Mouse (Mus musculus): ENCODE measurements at regions not wholly inside any gene's neighbourhood (a gene's known extent, or its start where the extent isn't known, plus 50 kb on each side); places are given as distances from the start of the nearest gene placed in this dataset.

DNA sequence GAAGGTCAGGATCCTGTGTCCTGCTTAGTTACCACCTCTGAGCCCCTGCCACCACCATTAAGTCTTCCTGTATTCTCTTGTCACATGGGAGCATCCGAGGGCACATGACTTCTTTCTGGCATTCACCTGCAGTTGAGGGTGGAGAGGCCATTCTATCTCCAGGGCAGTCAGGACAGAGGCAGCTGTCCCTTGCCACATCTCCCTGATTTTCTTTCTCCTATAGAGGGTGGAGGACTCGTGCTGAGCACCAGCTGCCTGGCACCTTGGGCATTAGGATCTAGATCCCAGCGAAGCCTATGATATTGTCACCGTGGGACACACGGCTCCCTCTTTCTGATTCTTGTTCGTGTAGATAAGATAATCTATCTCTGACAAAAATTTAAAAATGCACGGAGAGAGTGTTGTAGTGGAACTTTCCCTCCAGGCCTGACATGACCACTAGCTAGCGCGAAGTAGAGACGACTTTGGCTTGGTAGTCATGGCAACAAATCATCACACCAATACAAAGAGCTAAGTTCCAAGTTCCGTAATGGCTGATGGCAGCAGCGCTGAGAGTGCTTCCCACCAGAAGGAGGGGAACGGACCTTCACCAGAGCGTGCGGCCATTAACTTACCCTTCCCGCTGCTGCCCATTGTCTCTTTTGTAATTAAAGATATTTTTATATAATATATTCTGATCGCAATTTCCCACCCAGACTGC lies 137.7 kb downstream of the Ipmk start:
- Histone ChIP-seq H3K36me3 (replicated peaks; ENCODE audit: control insufficient read depth, insufficient read depth) (no peaks in the 10 kb centered on the region), H3K27ac (no peak overlapping the region), H3K9me3 (ENCODE audit: control insufficient read depth, low read length) (no peaks in the 10 kb centered on the region), H3K4me2 (replicated peaks) (peak overlapping the region; percentile 29), H3K9ac (no peak overlapping the region), H3K27me3 (ENCODE audit: control insufficient read depth, insufficient read depth, low read length) (no peaks in the 10 kb centered on the region), H3K4me3 (replicated peaks; ENCODE audit: low read length) (no peak overlapping the region), H3K4me1 (replicated peaks; ENCODE audit: control insufficient read depth, insufficient read depth, low read length) (no peaks in the 10 kb centered on the region)
- ATAC-seq (ENCODE audit: low FRiP score) (peak; percentile 81), DNase-seq (ENCODE audit: low spot score) (peak; percentile 50)
- WGBS: 50% methylated on average over 17 of the region's 17 CpGs

DNA sequence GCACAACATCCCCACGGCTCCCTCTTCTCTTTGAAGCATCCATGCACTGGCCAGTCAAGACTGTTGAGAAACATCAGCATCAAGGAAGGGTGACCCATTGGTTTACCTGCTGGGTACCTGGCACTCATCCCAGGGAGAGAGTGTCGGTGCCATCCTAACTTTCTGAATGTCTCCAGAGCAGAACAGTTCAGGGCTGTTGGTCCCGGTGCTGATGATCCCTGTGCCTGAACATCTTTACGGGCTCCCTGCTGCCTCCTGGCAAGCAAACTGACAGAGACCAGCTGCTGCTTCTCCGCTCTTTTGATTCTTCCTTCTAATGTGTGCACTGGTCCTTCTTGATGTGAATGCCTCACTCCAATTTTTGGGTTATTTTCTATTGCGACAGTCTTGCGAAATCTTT lies 142.2 kb downstream of the Ipmk start:
- no peaks in the 10 kb centered on the region for H3K4me1 ChIP-seq (replicated peaks; ENCODE audit: control insufficient read depth, insufficient read depth, low read length)
- no peaks in the 10 kb centered on the region for H3K27me3 ChIP-seq (ENCODE audit: control insufficient read depth, insufficient read depth, low read length)
- ATAC-seq (ENCODE audit: low FRiP score): no peak
- H3K36me3 ChIP-seq (replicated peaks; ENCODE audit: control insufficient read depth, insufficient read depth): no peaks in the 10 kb centered on the region
- no peak overlapping the region for H3K27ac ChIP-seq
- no peak for DNase-seq (ENCODE audit: low spot score)
- no peak overlapping the region for H3K9ac ChIP-seq
- WGBS: 89% methylated on average over 7 of the region's 7 CpGs
- H3K4me2 ChIP-seq (replicated peaks): no peak overlapping the region
- H3K4me3 ChIP-seq (replicated peaks; ENCODE audit: low read length): no peak overlapping the region
- no peaks in the 10 kb centered on the region for H3K9me3 ChIP-seq (ENCODE audit: control insufficient read depth, low read length)

DNA sequence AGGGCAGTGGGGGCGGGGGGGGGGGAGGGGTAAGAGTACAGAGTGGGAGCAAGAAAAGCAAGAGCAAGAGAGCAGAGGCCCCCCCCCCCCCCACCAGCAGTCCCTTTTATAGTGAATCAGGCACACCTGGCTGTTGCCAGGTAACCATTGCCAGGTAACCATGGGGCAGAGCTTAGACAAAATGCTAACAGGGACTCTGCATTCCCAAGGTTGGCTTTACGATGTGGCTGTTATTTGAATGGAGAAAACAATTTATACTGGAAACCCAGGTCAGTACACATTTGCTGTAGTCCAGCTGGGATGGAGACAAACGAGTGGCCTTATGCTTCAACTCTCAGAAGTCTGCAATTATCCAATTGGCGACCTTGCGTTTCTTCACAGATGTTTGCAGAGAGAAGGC lies 154.5 kb downstream of the Ipmk start:
- ATAC-seq (ENCODE audit: low FRiP score) (no peak; the same call in 1 of the 2 replicates), DNase-seq (ENCODE audit: low spot score) (no peak)
- Histone ChIP-seq H3K27ac (no peak overlapping the region), H3K4me2 (replicated peaks) (no peak overlapping the region), H3K9ac (no peak overlapping the region), H3K27me3 (ENCODE audit: control insufficient read depth, insufficient read depth, low read length) (no peaks in the 10 kb centered on the region), H3K9me3 (ENCODE audit: control insufficient read depth, low read length) (no peaks in the 10 kb centered on the region), H3K4me3 (replicated peaks; ENCODE audit: low read length) (no peak overlapping the region), H3K36me3 (replicated peaks; ENCODE audit: control insufficient read depth, insufficient read depth) (no peaks in the 10 kb centered on the region), H3K4me1 (replicated peaks; ENCODE audit: control insufficient read depth, insufficient read depth, low read length) (no peaks in the 10 kb centered on the region)
- 64% methylated on average over 4 of the region's 5 CpGs for WGBS

DNA sequence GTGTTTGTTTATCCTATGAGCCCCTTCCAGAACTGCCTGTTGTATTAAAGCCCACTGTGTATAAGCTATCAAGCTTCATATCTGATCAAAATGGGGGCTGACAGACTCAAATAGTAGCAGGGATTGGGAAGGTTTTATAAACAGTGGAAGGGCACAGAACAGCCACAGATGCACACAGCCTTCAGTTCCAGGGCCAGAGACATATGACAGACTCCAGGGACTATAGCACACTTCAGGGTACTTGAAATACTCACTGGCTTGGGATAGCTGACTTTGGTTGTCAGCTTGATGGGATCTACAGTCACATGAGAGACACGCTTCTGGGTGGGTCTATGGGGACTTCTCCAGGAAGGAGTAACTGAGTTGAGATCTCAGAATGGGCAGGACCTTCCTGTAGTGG lies 156.7 kb downstream of the Ipmk start:
- Histone ChIP-seq H3K27ac (no peak overlapping the region), H3K9me3 (ENCODE audit: control insufficient read depth, low read length) (no peaks in the 10 kb centered on the region), H3K4me3 (replicated peaks; ENCODE audit: low read length) (no peak overlapping the region), H3K4me2 (replicated peaks) (no peak overlapping the region), H3K4me1 (replicated peaks; ENCODE audit: control insufficient read depth, insufficient read depth, low read length) (no peaks in the 10 kb centered on the region), H3K9ac (no peak overlapping the region), H3K27me3 (ENCODE audit: control insufficient read depth, insufficient read depth, low read length) (no peaks in the 10 kb centered on the region), H3K36me3 (replicated peaks; ENCODE audit: control insufficient read depth, insufficient read depth) (no peaks in the 10 kb centered on the region)
- DNase-seq (ENCODE audit: low spot score) (no peak), ATAC-seq (ENCODE audit: low FRiP score) (no peak)
- 92% methylated on average over 1 of the region's 1 CpGs for WGBS

DNA sequence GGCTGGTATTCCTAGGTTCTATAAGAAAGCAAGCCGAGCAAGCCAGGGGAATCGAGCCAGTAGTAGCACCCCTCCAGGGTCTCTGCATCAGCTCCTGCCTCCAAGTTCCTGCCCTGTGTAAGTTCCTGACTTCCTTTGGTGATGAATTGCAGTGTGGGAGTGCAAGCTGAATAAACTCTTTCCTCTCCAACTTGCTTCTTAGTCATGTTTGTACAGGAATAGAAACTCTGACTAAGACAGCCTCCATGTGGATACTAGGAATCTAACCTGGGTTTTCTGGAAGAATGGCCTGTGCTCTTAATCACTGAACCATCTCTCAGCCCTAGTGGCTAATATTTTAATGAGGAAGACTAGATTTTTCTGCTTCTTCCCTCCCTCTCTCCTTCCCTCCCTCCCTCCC lies 177.7 kb downstream of the Ipmk start:
- no peaks in the 10 kb centered on the region for H3K27me3 ChIP-seq (ENCODE audit: control insufficient read depth, insufficient read depth, low read length)
- WGBS: 88% methylated on average over 2 of the region's 2 CpGs
- H3K36me3 ChIP-seq (replicated peaks; ENCODE audit: control insufficient read depth, insufficient read depth): no peaks in the 10 kb centered on the region
- H3K27ac ChIP-seq: no peak overlapping the region
- DNase-seq (ENCODE audit: low spot score) (no peak), ATAC-seq (ENCODE audit: low FRiP score) (no peak)
- H3K4me3 ChIP-seq (replicated peaks; ENCODE audit: low read length): no peak overlapping the region
- H3K4me2 ChIP-seq (replicated peaks): no peak overlapping the region
- no peak overlapping the region for H3K9ac ChIP-seq
- no peaks in the 10 kb centered on the region for H3K4me1 ChIP-seq (replicated peaks; ENCODE audit: control insufficient read depth, insufficient read depth, low read length)
- H3K9me3 ChIP-seq (ENCODE audit: control insufficient read depth, low read length): no peaks in the 10 kb centered on the region

DNA sequence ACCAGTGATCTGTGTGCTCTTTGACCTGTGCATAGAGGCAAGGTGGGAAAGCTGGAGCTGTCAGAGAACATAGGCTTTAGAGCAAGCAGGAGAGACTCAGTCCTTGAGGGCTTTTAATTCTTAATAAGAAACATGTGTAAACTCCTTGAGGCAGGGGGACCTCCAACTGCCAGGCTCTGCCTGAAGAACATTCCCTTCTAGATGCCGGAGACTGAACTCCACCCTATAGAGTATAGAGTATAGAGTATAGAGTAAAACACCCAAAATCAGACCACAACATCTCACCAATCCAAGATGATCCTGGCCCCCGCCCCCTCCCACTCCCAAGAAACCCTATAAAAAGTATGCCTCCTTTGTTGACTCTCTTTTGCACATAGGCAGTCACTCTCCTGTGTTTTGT lies 186.2 kb downstream of the Ipmk start:
- H3K4me2 ChIP-seq (replicated peaks): no peak overlapping the region
- no peak overlapping the region for H3K4me3 ChIP-seq (replicated peaks; ENCODE audit: low read length)
- H3K27me3 ChIP-seq (ENCODE audit: control insufficient read depth, insufficient read depth, low read length): no peaks in the 10 kb centered on the region
- no peaks in the 10 kb centered on the region for H3K4me1 ChIP-seq (replicated peaks; ENCODE audit: control insufficient read depth, insufficient read depth, low read length)
- H3K36me3 ChIP-seq (replicated peaks; ENCODE audit: control insufficient read depth, insufficient read depth): no peaks in the 10 kb centered on the region
- H3K9ac ChIP-seq: no peak overlapping the region
- 95% methylated on average over 2 of the region's 2 CpGs for WGBS
- H3K9me3 ChIP-seq (ENCODE audit: control insufficient read depth, low read length): no peaks in the 10 kb centered on the region
- ATAC-seq (ENCODE audit: low FRiP score) (no peak), DNase-seq (ENCODE audit: low spot score) (no peak)
- no peak overlapping the region for H3K27ac ChIP-seq

DNA sequence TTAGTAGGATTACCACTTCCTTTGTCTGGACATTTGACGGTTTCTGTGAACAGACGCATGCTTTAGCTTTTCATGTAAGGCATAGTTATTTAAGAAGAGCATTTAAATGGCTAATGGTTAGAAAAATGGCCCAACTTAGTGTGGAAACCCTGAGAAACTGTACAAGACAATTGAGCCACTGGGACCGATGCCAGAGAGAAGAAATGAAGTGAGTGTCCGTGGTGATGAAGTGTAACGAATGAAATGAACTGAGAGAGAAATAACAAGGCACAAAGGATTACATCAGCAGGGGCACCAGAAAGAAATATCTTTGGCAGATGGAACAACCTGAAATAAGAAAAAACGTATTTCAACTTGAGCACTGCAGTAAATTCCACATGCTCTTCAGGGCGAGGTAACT lies 197.9 kb downstream of the Ipmk start:
- H3K4me2 ChIP-seq (replicated peaks): no peak overlapping the region
- H3K27ac ChIP-seq: no peak overlapping the region
- H3K4me1 ChIP-seq (replicated peaks; ENCODE audit: control insufficient read depth, insufficient read depth, low read length): no peaks in the 10 kb centered on the region
- DNase-seq (ENCODE audit: low spot score) (no peak), ATAC-seq (ENCODE audit: low FRiP score) (no peak)
- WGBS: 77% methylated on average over 7 of the region's 7 CpGs
- no peaks in the 10 kb centered on the region for H3K27me3 ChIP-seq (ENCODE audit: control insufficient read depth, insufficient read depth, low read length)
- H3K4me3 ChIP-seq (replicated peaks; ENCODE audit: low read length): no peak overlapping the region
- H3K36me3 ChIP-seq (replicated peaks; ENCODE audit: control insufficient read depth, insufficient read depth): no peaks in the 10 kb centered on the region
- no peak overlapping the region for H3K9ac ChIP-seq
- no peaks in the 10 kb centered on the region for H3K9me3 ChIP-seq (ENCODE audit: control insufficient read depth, low read length)

DNA sequence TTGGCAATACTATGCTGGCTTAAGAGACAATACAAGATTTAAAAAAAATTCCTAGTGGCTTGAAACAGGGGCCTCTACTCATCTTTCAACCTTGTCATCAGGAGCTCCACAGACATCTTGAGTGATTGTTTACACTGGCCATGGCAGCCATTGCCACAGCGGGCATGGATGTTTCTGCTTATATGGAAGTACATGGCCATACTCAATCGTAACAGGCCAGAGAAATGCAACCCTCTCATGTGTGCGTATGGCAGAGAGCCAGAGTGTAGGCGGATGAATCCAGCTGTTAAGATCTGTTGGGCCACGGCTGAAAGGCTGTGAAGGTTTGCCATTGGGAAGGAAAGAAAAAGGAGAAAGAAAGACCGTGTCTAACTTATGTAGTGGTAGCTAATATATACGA lies 198.9 kb downstream of the Ipmk start:
- no peak overlapping the region for H3K9ac ChIP-seq
- DNase-seq (ENCODE audit: low spot score) (no peak), ATAC-seq (ENCODE audit: low FRiP score) (no peak)
- no peaks in the 10 kb centered on the region for H3K9me3 ChIP-seq (ENCODE audit: control insufficient read depth, low read length)
- WGBS: 90% methylated on average over 7 of the region's 7 CpGs
- H3K27ac ChIP-seq: no peak overlapping the region
- no peak overlapping the region for H3K4me2 ChIP-seq (replicated peaks)
- no peaks in the 10 kb centered on the region for H3K4me1 ChIP-seq (replicated peaks; ENCODE audit: control insufficient read depth, insufficient read depth, low read length)
- no peak overlapping the region for H3K4me3 ChIP-seq (replicated peaks; ENCODE audit: low read length)
- no peaks in the 10 kb centered on the region for H3K27me3 ChIP-seq (ENCODE audit: control insufficient read depth, insufficient read depth, low read length)
- H3K36me3 ChIP-seq (replicated peaks; ENCODE audit: control insufficient read depth, insufficient read depth): no peaks in the 10 kb centered on the region

DNA sequence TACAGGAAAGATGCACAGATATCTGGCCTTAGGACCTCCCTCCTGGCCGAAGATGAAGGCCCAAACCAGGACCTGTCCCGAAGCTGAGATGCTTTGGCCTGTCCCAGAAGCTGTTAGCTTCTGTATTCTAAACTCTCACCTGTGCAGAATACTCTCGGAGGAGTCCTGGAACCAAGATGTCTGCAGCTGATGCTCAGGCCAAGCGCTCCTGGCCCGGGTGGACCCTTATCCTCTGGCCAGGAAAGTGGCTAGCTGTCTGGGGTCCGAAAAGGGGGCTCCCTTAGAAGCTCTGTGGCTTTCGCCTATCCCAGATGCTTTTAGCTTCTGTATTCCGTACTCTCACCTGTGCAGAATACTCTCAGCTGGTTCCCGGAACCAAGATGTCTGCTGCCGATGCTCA lies 236.2 kb downstream of the Ipmk start:
- DNase-seq (ENCODE audit: low spot score) (no peak), ATAC-seq (ENCODE audit: low FRiP score) (no peak)
- no peak overlapping the region for H3K27ac ChIP-seq
- no peaks in the 10 kb centered on the region for H3K9me3 ChIP-seq (ENCODE audit: control insufficient read depth, low read length)
- H3K9ac ChIP-seq: no peak overlapping the region
- WGBS: 93% methylated on average over 10 of the region's 10 CpGs
- no peak overlapping the region for H3K4me3 ChIP-seq (replicated peaks; ENCODE audit: low read length)
- no peaks in the 10 kb centered on the region for H3K4me1 ChIP-seq (replicated peaks; ENCODE audit: control insufficient read depth, insufficient read depth, low read length)
- H3K4me2 ChIP-seq (replicated peaks): no peak overlapping the region
- no peaks in the 10 kb centered on the region for H3K27me3 ChIP-seq (ENCODE audit: control insufficient read depth, insufficient read depth, low read length)
- H3K36me3 ChIP-seq (replicated peaks; ENCODE audit: control insufficient read depth, insufficient read depth): no peaks in the 10 kb centered on the region

DNA sequence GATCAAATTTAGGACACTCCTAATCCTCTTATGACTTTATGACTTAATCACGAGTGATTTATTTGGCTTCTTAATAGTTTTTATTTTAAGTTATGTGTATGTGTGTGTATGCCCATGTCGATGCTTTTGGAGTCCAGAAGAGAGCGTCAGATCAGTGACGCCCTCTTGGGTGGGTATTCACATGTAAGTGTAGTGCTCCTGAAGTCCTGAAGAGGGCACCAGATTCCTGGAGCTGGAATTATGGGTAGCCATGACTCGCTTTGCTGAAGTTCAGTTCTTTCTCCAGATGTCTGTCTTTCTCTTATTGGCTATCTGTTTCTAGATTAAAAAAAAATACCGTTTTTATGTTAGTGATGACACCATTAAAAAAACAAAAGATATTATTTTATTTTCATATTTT lies 251.0 kb downstream of the Ipmk start:
- Histone ChIP-seq H3K9me3 (ENCODE audit: control insufficient read depth, low read length) (no peaks in the 10 kb centered on the region), H3K9ac (no peak overlapping the region), H3K4me2 (replicated peaks) (no peak overlapping the region), H3K27me3 (ENCODE audit: control insufficient read depth, insufficient read depth, low read length) (no peaks in the 10 kb centered on the region), H3K36me3 (replicated peaks; ENCODE audit: control insufficient read depth, insufficient read depth) (no peaks in the 10 kb centered on the region), H3K4me3 (replicated peaks; ENCODE audit: low read length) (no peak overlapping the region), H3K27ac (no peak overlapping the region), H3K4me1 (replicated peaks; ENCODE audit: control insufficient read depth, insufficient read depth, low read length) (no peaks in the 10 kb centered on the region)
- DNase-seq (ENCODE audit: low spot score) (no peak), ATAC-seq (ENCODE audit: low FRiP score) (no peak)
- 95% methylated on average over 6 of the region's 6 CpGs for WGBS
